Mouse (Mus musculus): ENCODE measurements around the gene Lrp2bp. TPM values are rescaled to one million over a fixed set of nuclear protein-coding genes. Genes with fewer than 3 reads are reported as not detected.
A peak's percentile ranks its signal among the peaks of the same experiment; 100 is the strongest.

Gene Lrp2bp
- polyA plus RNA-seq, 1 experiment from 2014 or later = 0.15 TPM

DNA sequence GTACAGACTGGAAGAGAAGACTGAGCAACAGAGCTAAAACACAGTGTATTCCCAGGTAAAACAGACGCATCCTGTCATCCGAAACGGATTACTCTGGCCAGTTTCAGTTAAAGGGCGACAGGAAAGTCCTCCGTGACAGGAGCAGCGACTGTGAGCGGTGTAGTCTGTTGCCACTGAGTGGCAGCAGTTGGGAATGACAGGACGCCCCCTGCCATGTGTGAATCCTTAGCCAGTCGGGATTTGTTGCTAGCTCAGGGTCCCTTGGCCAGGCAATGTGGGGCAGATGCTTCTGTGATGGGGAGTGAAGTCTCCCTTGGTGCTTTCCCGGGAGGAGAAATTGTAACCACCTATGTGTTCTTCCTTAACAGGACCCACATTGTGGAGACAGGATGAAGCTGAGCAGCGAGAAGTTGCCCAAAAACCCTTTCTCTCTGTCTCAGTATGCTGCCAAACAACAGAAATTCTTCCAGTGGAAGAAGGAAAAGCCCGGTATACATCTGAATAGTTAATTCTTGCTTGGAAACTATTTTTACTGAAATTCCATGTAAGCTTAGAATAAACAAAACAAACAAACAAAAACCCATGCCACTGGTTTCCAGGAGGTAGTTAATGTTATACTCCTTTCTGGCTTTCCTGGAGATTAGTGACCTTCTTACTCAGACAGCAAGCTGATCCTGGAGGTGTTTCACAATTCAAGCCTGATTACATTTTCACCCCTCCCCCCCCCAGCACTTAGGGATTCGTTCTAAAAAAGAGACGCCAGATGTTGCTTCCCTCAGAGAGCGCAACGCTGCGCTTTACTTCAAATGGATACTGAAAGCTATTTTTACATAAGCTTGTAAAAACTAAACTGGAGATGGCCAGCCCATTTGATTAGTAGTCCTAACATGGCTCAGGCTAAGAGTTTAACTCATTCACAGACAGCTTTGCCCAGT is 11.9 kb downstream of the Lrp2bp start:
- Histone ChIP-seq H3K4me3 (ENCODE audit: low read depth, low read length) (no peak overlapping the region; the same call in 1 of the 2 replicates), H3K27ac (replicated peaks) (no peak overlapping the region), H3K27me3 (ENCODE audit: control insufficient read depth, insufficient read depth, low read length) (no peaks in the 10 kb centered on the region), H3K4me2 (replicated peaks; ENCODE audit: low read depth) (peak overlapping the region; percentile 29), H3K9ac (ENCODE audit: low read length) (peak overlapping the region; percentile 41; the same call in 1 of the 2 replicates), H3K36me3 (ENCODE audit: control insufficient read depth, insufficient read depth, low read length) (no peaks in the 10 kb centered on the region), H3K4me1 (replicated peaks; ENCODE audit: control insufficient read depth, insufficient read depth) (no peaks in the 10 kb centered on the region), H3K9me3 (ENCODE audit: control insufficient read depth, low read length) (no peaks in the 10 kb centered on the region)
- ATAC-seq (ENCODE audit: low FRiP score, low TSS enrichment) (peak; percentile 32; the same call in 1 of the 2 replicates), DNase-seq (ENCODE audit: low spot score) (peak; percentile 29)
- 12% methylated on average over 17 of the region's 17 CpGs for WGBS
- TF ChIP-seq CTCF (IDR thresholded peaks at IDR 0.05; ENCODE audit: low read depth) = peak; percentile 55
- no peak for TF ChIP-seq EP300 (optimal IDR thresholded peaks at IDR 0.05)

DNA sequence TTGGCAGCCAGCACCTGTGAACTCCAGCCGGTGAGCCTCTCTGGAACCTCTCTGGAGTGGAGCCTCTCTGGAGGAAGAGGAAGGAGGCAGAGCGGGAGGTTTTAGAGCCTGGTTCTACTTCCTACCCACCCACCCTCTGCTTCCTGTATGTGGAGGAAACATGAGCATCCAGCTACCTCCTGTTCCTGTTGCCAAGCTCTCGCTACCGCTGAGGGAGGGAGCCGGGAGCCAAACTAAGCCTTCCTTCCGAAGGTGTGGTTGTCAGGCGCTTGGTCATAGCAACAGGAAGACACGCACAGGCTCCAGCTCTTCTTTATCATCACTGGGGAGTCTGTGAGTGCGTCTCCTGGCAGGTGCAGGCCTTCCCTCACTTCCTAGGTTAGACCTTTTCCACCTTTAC is 23.1 kb downstream of the Lrp2bp start:
- H3K4me1 ChIP-seq (replicated peaks; ENCODE audit: control insufficient read depth, insufficient read depth) = no peaks in the 10 kb centered on the region
- ATAC-seq (ENCODE audit: low FRiP score, low TSS enrichment) (no peak), DNase-seq (ENCODE audit: low spot score) (no peak)
- 77% methylated on average over 9 of the region's 9 CpGs for WGBS
- H3K36me3 ChIP-seq (ENCODE audit: control insufficient read depth, insufficient read depth, low read length) = no peaks in the 10 kb centered on the region
- no peak overlapping the region for H3K9ac ChIP-seq (ENCODE audit: low read length)
- no peaks in the 10 kb centered on the region for H3K27me3 ChIP-seq (ENCODE audit: control insufficient read depth, insufficient read depth, low read length)
- H3K9me3 ChIP-seq (ENCODE audit: control insufficient read depth, low read length) = no peaks in the 10 kb centered on the region
- no peak overlapping the region for H3K27ac ChIP-seq (replicated peaks)
- H3K4me2 ChIP-seq (replicated peaks; ENCODE audit: low read depth) = no peak overlapping the region
- TF ChIP-seq EP300 (optimal IDR thresholded peaks at IDR 0.05) = no peak
- no peak for TF ChIP-seq CTCF (IDR thresholded peaks at IDR 0.05; ENCODE audit: low read depth)
- no peak overlapping the region for H3K4me3 ChIP-seq (ENCODE audit: low read depth, low read length)

GRCm38 (mm10) chr8:46022758-46023157 is 23.7 kb downstream of the Lrp2bp start:
- ATAC-seq (ENCODE audit: low FRiP score, low TSS enrichment) (no peak), DNase-seq (ENCODE audit: low spot score) (no peak)
- Histone ChIP-seq H3K4me2 (replicated peaks; ENCODE audit: low read depth) (no peak overlapping the region), H3K4me3 (ENCODE audit: low read depth, low read length) (no peak overlapping the region), H3K4me1 (replicated peaks; ENCODE audit: control insufficient read depth, insufficient read depth) (no peaks in the 10 kb centered on the region), H3K27ac (replicated peaks) (no peak overlapping the region), H3K36me3 (ENCODE audit: control insufficient read depth, insufficient read depth, low read length) (no peaks in the 10 kb centered on the region), H3K9ac (ENCODE audit: low read length) (no peak overlapping the region), H3K27me3 (ENCODE audit: control insufficient read depth, insufficient read depth, low read length) (no peaks in the 10 kb centered on the region), H3K9me3 (ENCODE audit: control insufficient read depth, low read length) (no peaks in the 10 kb centered on the region)
- TF ChIP-seq EP300 (optimal IDR thresholded peaks at IDR 0.05) = no peak
- TF ChIP-seq CTCF (IDR thresholded peaks at IDR 0.05; ENCODE audit: low read depth) = no peak
- 92% methylated on average over 9 of the region's 9 CpGs for WGBS

DNA sequence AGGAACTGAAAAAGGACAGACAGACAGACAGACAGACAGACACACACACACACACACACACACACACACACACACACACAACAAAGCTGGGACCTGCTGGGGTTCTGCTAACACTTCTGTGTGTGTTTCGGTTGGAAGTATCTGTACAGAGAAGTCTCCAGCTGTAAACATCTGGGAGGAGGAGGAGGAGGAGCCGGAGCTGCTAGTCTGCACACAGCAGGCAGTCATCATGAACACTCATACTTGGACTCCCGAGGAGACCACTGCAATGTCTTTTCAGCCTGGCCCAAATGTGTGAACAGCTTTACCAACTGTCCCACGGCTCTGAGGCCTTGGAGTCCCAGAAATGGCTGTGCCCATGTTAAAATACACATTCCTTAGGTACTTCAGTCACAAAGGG is 25.3 kb downstream of the Lrp2bp start:
- H3K4me1 ChIP-seq (replicated peaks; ENCODE audit: control insufficient read depth, insufficient read depth) = no peaks in the 10 kb centered on the region
- WGBS = 35% methylated on average over 4 of the region's 4 CpGs
- no peak overlapping the region for H3K27ac ChIP-seq (replicated peaks)
- no peaks in the 10 kb centered on the region for H3K36me3 ChIP-seq (ENCODE audit: control insufficient read depth, insufficient read depth, low read length)
- TF ChIP-seq EP300 (optimal IDR thresholded peaks at IDR 0.05) (no peak), CTCF (IDR thresholded peaks at IDR 0.05; ENCODE audit: low read depth) (no peak)
- no peak for DNase-seq (ENCODE audit: low spot score)
- H3K9me3 ChIP-seq (ENCODE audit: control insufficient read depth, low read length) = no peaks in the 10 kb centered on the region
- H3K4me2 ChIP-seq (replicated peaks; ENCODE audit: low read depth) = no peak overlapping the region
- no peak overlapping the region for H3K4me3 ChIP-seq (ENCODE audit: low read depth, low read length)
- ATAC-seq (ENCODE audit: low FRiP score, low TSS enrichment) = peak; percentile 29; the same call in 1 of the 2 replicates
- H3K9ac ChIP-seq (ENCODE audit: low read length) = no peak overlapping the region
- H3K27me3 ChIP-seq (ENCODE audit: control insufficient read depth, insufficient read depth, low read length) = no peaks in the 10 kb centered on the region

DNA sequence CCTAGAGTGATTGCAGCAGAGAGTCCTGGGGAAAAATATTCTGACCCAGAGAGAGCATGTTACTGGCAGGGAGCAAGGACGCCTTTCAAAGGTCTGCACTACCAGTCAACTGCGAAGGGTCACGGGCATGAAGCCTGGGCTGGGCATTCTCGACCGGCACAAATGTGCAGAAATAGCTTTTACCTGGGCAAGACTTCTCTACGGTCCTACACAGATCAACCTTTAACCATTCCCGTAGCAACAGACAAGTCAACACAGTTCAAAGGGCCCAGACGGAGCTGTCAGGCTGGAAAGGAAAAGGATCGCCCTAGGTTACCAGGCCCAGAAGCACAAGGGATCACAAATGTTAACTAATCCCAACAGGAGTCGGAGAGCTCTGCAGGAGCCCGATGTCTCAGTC is 37.1 kb downstream of the Lrp2bp start:
- no peaks in the 10 kb centered on the region for H3K4me1 ChIP-seq (replicated peaks; ENCODE audit: control insufficient read depth, insufficient read depth)
- H3K9me3 ChIP-seq (ENCODE audit: control insufficient read depth, low read length) = no peaks in the 10 kb centered on the region
- H3K36me3 ChIP-seq (ENCODE audit: control insufficient read depth, insufficient read depth, low read length) = no peaks in the 10 kb centered on the region
- DNase-seq (ENCODE audit: low spot score) (no peak), ATAC-seq (ENCODE audit: low FRiP score, low TSS enrichment) (no peak)
- H3K27me3 ChIP-seq (ENCODE audit: control insufficient read depth, insufficient read depth, low read length) = no peaks in the 10 kb centered on the region
- 65% methylated on average over 11 of the region's 11 CpGs for WGBS
- H3K4me2 ChIP-seq (replicated peaks; ENCODE audit: low read depth) = no peak overlapping the region
- H3K27ac ChIP-seq (replicated peaks) = no peak overlapping the region
- H3K4me3 ChIP-seq (ENCODE audit: low read depth, low read length) = no peak overlapping the region
- H3K9ac ChIP-seq (ENCODE audit: low read length) = no peak overlapping the region
- no peak for TF ChIP-seq CTCF (IDR thresholded peaks at IDR 0.05; ENCODE audit: low read depth)
- TF ChIP-seq EP300 (optimal IDR thresholded peaks at IDR 0.05) = no peak

DNA sequence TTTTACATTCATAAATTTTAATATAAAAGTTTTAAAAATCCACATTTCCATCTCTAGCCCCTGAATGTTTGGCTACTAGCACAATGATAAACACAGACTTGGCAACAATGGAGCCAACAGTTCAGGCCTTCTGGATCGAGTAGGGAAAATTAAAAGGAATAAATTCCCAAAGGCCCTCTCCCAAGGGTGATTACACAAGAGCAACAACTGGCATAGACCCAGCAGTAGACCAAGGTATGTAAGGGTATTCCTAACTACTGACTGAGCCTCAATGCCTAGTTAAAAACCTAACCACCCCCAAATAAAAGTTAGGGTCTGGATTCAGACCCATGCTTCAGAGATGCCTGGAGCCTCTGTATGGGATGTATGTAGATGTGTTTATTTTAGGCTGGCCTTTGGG is 40.6 kb downstream of the Lrp2bp start:
- WGBS = 53% methylated on average over 1 of the region's 1 CpGs
- TF ChIP-seq EP300 (optimal IDR thresholded peaks at IDR 0.05) = no peak
- no peak for TF ChIP-seq CTCF (IDR thresholded peaks at IDR 0.05; ENCODE audit: low read depth)

More for the DNA sequence above, 40.6 kb downstream of the Lrp2bp start:
- Histone ChIP-seq H3K4me1 (replicated peaks; ENCODE audit: control insufficient read depth, insufficient read depth) (no peaks in the 10 kb centered on the region), H3K27ac (replicated peaks) (no peak overlapping the region), H3K9me3 (ENCODE audit: control insufficient read depth, low read length) (no peaks in the 10 kb centered on the region), H3K27me3 (ENCODE audit: control insufficient read depth, insufficient read depth, low read length) (no peaks in the 10 kb centered on the region), H3K4me3 (ENCODE audit: low read depth, low read length) (no peak overlapping the region), H3K4me2 (replicated peaks; ENCODE audit: low read depth) (no peak overlapping the region), H3K9ac (ENCODE audit: low read length) (no peak overlapping the region), H3K36me3 (ENCODE audit: control insufficient read depth, insufficient read depth, low read length) (no peaks in the 10 kb centered on the region)
- no peak for DNase-seq (ENCODE audit: low spot score)
- no peak for ATAC-seq (ENCODE audit: low FRiP score, low TSS enrichment)
